Mouse (Mus musculus) gastrocnemius, postnatal 4 days (tissue): ENCODE results near the gene Cep83. TPM values are rescaled to one million over a fixed set of nuclear protein-coding genes. Genes with fewer than 3 reads are reported as not detected.

ENCODE experiments used
- DNase-seq, 2 experiments: peaks; one replicate each; pipeline ENCODE4 v3.0.0; 2021 to 2022; ENCODE audit warnings: low spot score in 2 of 2, mixed read lengths in 2 of 2
- total RNA-seq, 2 experiments: library from RNA; stranded (reverse); gene quantifications; 2 replicates each; pipeline ENCODE4 v1.2.3; 2021

Cep83 gene
- total RNA-seq, 2 experiments from 2014 or later = 17.7 to 19.3 TPM

DNA sequence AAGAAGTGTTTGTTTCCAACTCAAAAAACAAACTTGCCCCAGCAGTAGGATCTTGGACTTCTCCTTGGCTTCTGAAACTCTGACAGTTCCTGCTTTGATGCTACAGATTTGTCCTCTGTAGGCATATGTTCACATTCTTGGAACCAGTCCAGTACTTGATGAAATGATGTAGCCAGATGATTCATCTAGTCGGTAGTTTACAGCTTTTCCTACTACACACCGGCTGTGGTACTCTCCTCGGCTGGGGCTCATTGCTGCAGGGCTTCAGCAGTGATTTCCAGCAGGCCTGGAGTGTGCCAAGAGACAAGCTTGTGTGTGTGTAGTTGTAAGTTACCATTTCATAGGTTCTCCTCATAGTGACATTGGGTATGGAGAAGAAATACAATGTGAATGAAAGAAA is 83.0 kb downstream of the Cep83 start:
- DNase-seq = no peak

- DNase-seq = no peak
Observed at GRCm38 (mm10) chr10:94777576-94777975, 89.1 kb downstream of the Cep83 start.

- no peak for DNase-seq
Observed at GRCm38 (mm10) chr10:94779319-94779718, 90.9 kb downstream of the Cep83 start.

DNA sequence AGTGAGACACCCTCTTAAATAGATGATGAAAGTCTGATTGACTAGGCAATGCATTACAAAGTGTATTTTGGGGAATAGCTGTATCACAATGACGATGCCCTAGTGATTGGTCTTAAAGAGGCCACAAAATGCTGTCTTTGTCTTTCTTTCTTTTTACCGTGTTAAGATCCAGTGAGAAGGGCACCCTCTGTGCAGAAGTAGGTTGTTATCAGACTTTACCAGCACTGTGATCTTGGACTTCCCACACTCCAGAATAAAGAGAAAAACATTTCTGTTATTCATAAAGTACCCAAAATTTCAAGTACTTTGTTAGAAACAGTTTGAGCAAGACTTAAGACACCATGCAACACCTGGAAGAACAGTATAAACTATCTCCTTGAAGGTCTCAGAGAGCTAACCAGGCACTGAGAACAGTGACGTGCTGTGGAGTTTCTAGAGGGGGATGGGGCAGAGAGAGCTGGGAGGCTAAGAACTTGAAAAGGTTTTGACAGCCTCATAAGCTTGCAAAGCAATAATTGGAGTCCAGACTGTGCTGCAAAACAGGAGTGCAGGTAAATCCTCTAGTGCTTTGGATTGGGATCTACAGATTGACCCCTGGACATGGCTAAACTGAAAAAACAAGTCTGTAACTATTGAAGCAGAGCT is 92.3 kb downstream of the Cep83 start:
- no peak for DNase-seq

DNA sequence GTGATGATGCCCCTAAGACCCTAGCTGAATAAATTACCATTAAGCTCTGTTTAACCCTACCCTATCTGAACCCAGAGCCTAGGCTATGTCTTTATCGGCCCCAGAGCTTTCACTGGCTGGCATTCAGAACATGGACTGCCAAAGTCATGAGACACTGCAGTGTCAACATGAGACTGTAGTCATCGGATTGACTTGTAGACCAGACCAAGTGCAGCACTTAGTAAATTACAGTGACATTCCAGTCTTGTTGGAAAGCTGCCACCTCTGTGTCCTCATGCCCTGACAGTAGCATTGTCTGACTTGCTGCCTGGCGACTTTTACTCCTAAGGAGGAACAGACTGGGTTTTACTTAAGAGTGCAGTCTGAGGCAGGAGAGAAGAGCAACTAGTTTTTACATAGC is 100.8 kb downstream of the Cep83 start:
- no peak for DNase-seq

DNA sequence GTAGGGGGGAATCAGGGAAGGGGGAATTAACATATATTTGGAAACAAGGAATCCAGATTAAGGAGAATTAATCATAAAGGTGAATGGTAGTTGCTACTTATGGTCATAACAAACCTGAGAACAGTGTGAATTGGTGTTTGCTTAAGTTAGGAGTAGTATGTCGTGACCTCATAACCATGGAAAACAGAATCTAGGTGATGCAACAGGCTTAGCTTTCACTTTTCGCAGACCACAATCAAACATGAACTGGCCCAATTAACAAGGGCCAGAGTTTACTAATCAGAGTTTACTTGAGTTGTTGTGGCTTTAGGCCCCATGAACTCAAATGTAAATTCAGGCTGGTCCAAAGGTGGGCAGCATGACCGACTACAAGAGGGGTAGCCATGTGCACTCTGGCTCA is 105.5 kb downstream of the Cep83 start:
- DNase-seq = no peak

GRCm38 (mm10) chr10:94794666-94795244 is 106.3 kb downstream of the Cep83 start:
- no peak for DNase-seq

GRCm38 (mm10) chr10:94798128-94798527 is 109.7 kb downstream of the Cep83 start:
- no peak for DNase-seq

DNA sequence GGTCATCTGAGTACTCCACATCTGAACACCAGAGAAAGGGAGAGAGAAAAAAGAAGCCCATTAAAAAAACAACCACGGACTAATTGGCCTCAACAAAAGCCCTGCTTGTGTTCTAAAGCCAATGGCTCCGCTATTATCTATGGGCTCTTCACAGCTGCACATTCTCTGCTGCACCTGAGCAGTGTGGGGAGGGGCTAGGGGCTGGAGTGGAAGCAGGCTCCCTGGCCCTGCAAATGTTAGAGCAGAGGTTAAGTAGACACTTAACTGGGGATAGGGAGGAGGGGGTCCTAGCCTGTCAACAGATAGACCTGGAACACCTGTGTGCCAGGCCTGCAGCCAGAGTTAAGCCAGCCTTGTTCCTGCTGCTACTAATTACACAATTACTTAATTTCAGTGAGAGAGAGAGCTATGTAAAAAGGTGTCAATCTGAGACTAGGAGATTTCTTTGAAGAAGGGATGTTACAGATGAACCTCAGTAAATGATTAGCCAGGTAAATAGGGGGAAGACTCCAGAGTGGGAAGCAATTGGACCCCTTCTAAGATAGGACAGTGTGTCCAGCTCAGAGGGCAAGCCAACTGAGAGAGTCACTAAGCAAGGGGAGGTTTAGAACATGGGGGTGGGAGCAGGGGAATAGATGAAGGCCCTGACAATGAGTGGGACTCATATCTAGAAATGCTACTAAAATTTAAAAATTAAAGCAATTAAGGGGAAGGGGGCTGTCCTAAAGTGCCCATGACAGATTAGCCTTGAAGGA is 111.2 kb downstream of the Cep83 start:
- no peak for DNase-seq

GRCm38 (mm10) chr10:94800677-94801354 is 112.4 kb downstream of the Cep83 start:
- no peak for DNase-seq

DNA sequence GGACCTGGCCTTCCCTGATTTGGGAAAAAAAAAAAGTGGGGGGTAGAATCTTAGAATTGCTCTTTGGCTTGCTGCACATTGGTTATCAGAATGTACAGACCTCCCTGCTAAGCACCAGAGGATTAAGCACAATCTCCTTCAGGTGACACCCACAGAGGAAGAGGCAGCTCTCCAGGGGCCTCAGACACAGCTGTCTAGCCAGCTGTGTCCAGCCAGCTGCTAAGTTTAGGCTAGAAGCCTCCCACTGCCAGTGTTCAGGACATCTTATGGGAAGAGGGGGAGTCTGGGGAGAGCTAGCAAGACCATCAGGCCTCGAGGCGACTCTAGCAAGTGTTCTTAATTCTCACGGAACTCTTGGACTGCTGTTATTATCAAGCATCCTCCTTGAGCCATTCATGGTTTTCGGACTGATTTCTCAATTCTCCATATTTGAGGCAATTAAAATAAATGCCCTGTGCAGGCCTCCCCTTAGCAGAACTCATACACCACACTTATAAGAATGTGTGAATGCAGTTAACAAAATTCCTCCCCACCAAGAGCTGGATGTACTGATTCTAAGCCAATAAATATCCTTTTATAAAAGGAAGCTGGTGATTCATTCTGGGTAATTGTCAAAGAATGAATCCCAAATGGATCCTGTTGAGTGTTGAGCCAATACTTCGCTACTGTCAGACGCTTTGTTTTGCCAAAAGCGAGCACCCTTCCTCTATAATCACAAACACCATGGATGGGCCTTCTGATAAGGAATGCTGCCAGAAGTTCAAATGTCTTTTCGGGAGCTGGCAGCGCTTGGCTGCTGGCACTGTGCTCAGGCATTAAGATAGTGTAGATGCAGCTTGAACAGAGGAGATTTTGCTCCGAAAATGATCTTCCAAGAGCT is 115.8 kb downstream of the Cep83 start:
- DNase-seq = no peak

GRCm38 (mm10) chr10:94804909-94805220 is 116.4 kb downstream of the Cep83 start:
- no peak for DNase-seq

GRCm38 (mm10) chr10:94807323-94807722 is 118.9 kb downstream of the Cep83 start:
- DNase-seq = no peak

- DNase-seq = no peak
Observed at GRCm38 (mm10) chr10:94808275-94808674, 119.8 kb downstream of the Cep83 start.

DNA sequence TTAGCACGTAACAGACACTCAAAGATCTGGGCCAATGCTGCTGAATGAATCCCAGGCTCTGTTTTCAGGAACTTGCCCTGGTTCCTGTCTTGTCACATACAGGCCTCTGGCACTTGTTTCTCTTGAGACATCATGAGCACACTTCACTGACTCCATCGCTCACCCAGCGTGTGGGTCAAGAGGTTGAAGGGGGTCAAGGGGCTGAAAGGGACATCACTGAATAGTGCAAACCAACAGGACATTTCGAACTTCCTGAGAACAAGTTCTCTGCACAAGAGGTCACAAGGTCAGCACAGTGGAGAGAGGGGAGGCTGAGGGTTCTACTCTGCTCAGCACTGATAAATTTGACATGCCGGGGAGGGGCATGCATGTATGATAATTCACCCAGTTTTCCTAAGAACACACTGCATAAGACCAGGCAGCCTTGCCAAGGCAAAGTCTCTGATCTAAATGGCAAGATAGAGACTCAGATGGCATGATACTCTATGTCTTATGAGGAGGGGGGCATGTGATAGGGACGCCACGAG is 121.6 kb downstream of the Cep83 start:
- DNase-seq = no peak

DNA sequence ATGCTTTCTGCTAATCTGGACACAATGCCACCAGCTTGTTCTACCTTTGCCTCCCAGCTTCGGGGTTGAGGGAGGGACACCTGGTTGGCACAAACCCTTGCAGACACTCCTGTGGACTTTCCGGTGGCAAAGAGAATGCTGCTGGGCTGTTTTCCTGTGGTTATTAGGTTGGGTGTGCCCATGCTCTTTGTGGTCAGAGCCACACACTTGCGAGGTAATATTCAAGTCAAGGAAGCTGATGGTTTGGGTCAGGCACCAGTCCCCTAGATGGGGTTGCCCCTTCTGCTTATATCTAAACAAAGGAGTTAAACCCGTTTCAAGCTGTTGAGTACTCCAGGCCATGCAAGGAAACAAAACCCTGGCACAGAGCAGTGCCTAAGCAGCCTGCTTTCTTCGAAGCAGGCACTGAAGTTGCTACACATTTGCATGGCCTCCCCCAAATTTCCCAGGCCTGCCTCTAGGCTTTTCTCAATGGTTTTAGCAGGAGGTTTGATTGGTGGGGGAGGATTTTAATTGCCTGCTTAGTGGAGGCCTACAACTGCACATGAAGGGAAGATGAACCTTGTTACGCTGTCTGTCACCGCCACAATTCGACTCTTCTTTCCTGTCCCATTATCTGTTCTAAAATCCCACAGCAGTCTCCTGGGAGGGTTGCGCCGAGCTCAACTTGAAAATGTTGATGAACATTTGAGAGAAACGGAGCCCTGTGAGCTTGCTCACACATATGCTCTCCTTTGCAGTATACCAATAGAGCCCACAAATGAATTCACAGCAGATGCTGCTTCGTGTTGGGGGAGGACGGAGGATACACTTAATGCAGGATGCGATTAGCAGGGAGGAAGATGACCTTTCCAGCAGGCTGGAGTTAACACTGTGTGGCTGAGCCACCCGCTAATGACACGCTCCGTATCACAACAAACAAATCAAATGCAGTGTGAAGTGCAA is 123.7 kb downstream of the Cep83 start:
- no peak for DNase-seq

DNA sequence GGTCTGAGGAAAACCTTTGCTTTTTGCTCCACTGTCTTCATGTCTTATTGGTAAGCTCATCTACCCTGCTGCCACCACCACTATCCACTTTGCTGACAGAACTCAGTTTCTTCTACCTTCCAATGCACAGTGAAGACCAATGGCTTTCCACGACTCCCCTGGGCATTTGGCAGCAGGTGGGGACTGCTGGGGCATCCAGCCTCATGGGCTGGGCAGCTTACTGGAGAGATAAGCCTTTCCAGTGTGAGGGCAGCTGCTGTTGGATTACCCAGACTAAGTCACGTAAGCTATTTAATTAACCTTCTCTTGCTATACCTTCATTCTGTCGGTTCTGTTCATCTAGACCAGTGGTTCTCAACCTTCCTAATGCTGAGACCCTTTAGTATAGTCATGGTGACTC is 129.7 kb downstream of the Cep83 start:
- no peak for DNase-seq

GRCm38 (mm10) chr10:94818781-94819665 is 130.6 kb downstream of the Cep83 start:
- no peak for DNase-seq
